Mouse (Mus musculus): ENCODE measurements around the gene Il6ra.
"Not testable (repeated sequence)": the region's sequence is repeated elsewhere in the genome, so short reads cannot be mapped to it uniquely, and the experiment has no call there.

DNA sequence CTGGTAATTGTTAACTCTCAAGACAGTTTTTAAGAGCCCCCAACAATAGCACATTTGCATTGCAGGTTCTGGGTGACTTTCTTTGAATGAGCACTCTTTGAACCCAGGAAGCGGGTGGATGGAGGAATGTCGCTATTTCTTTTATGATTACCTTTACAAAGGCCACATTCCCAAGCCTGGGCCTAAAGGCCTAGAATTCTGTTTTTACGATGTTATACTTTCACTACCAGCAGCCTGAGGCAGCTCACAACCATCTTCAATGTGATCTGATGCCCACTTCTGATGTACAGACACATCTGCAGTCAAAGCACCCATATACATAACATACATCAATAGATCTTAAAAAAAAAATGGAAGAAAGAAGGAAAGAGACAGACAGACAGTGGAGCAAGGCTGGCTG is 49.7 kb downstream of the Il6ra start:
- TF ChIP-seq CTCF, POLR2A (IDR thresholded peaks at IDR 0.05; ENCODE audit: extremely low read depth, insufficient read depth, low read length): not testable (repeated sequence)
